Mouse (Mus musculus): ENCODE results near the gene Ppp1cb. TPM values are rescaled to one million over a fixed set of nuclear protein-coding genes. Genes with fewer than 3 reads are reported as not detected.

Ppp1cb gene
- polyA plus RNA-seq, 1 experiment from 2014 or later = 254 TPM

GRCm38 (mm10) chr5:32488044-32488443, 29.4 kb downstream of the Ppp1cb start:
- WGBS = 92% methylated on average over 2 of the region's 2 CpGs
- Histone ChIP-seq H3K4me2 (ENCODE audit: low read length) (no peak overlapping the region), H3K4me1 (ENCODE audit: control insufficient read depth, insufficient read depth, low read length) (no peaks in the 10 kb centered on the region), H3K27me3 (ENCODE audit: control insufficient read depth, insufficient read depth, low read length) (no peaks in the 10 kb centered on the region), H3K9ac (replicated peaks; ENCODE audit: low read length) (no peak overlapping the region), H3K9me3 (ENCODE audit: control insufficient read depth, low read length) (no peaks in the 10 kb centered on the region), H3K36me3 (ENCODE audit: control insufficient read depth, insufficient read depth, low read length) (peaks cover 82% of the 10 kb centered on the region), H3K27ac (replicated peaks; ENCODE audit: low read depth, low read length) (no peak overlapping the region), H3K4me3 (replicated peaks; ENCODE audit: low read depth, low read length) (no peak overlapping the region)
- DNase-seq (no peak), ATAC-seq (ENCODE audit: low FRiP score, low TSS enrichment) (no peak)

GRCm38 (mm10) chr5:32494084-32494700, 35.5 kb downstream of the Ppp1cb start:
- DNase-seq (no peak), ATAC-seq (ENCODE audit: low FRiP score, low TSS enrichment) (no peak)
- Histone ChIP-seq H3K4me3 (replicated peaks; ENCODE audit: low read depth, low read length) (no peak overlapping the region), H3K9ac (replicated peaks; ENCODE audit: low read length) (no peak overlapping the region), H3K27ac (replicated peaks; ENCODE audit: low read depth, low read length) (no peak overlapping the region), H3K4me2 (ENCODE audit: low read length) (no peak overlapping the region), H3K9me3 (ENCODE audit: control insufficient read depth, low read length) (no peaks in the 10 kb centered on the region), H3K4me1 (ENCODE audit: control insufficient read depth, insufficient read depth, low read length) (no peaks in the 10 kb centered on the region), H3K36me3 (ENCODE audit: control insufficient read depth, insufficient read depth, low read length) (peaks cover 30% of the 10 kb centered on the region), H3K27me3 (ENCODE audit: control insufficient read depth, insufficient read depth, low read length) (no peaks in the 10 kb centered on the region)
- 71% methylated on average over 3 of the region's 3 CpGs for WGBS

GRCm38 (mm10) chr5:32508766-32509165, 50.1 kb downstream of the Ppp1cb start:
- Histone ChIP-seq H3K27ac (replicated peaks; ENCODE audit: low read depth, low read length) (no peak overlapping the region), H3K36me3 (ENCODE audit: control insufficient read depth, insufficient read depth, low read length) (0 out of 2 replicates have a peak, but pooled peaks cover 4% of the 10 kb centered on the region), H3K4me2 (ENCODE audit: low read length) (no peak overlapping the region), H3K9me3 (ENCODE audit: control insufficient read depth, low read length) (no peaks in the 10 kb centered on the region), H3K4me1 (ENCODE audit: control insufficient read depth, insufficient read depth, low read length) (no peaks in the 10 kb centered on the region), H3K27me3 (ENCODE audit: control insufficient read depth, insufficient read depth, low read length) (no peaks in the 10 kb centered on the region), H3K9ac (replicated peaks; ENCODE audit: low read length) (no peak overlapping the region), H3K4me3 (replicated peaks; ENCODE audit: low read depth, low read length) (no peak overlapping the region)
- WGBS = 86% methylated on average over 3 of the region's 3 CpGs
- ATAC-seq (ENCODE audit: low FRiP score, low TSS enrichment) = no peak
- no peak for DNase-seq

- Histone ChIP-seq H3K36me3 (ENCODE audit: control insufficient read depth, insufficient read depth, low read length) (no peaks in the 10 kb centered on the region), H3K9me3 (ENCODE audit: control insufficient read depth, low read length) (no peaks in the 10 kb centered on the region), H3K9ac (replicated peaks; ENCODE audit: low read length) (no peak overlapping the region), H3K4me3 (replicated peaks; ENCODE audit: low read depth, low read length) (no peak overlapping the region), H3K27me3 (ENCODE audit: control insufficient read depth, insufficient read depth, low read length) (no peaks in the 10 kb centered on the region), H3K4me1 (ENCODE audit: control insufficient read depth, insufficient read depth, low read length) (no peaks in the 10 kb centered on the region), H3K4me2 (ENCODE audit: low read length) (no peak overlapping the region), H3K27ac (replicated peaks; ENCODE audit: low read depth, low read length) (no peak overlapping the region)
- WGBS = 61% methylated on average over 1 of the region's 1 CpGs
- ATAC-seq (ENCODE audit: low FRiP score, low TSS enrichment) (no peak), DNase-seq (peak; percentile 20)
Measured at GRCm38 (mm10) chr5:32520381-32520780, 61.7 kb downstream of the Ppp1cb start.

GRCm38 (mm10) chr5:32549449-32549848, 90.8 kb downstream of the Ppp1cb start:
- H3K9ac ChIP-seq (replicated peaks; ENCODE audit: low read length) = no peak overlapping the region
- 92% methylated on average over 2 of the region's 2 CpGs for WGBS
- H3K4me2 ChIP-seq (ENCODE audit: low read length) = no peak overlapping the region

GRCm38 (mm10) chr5:32564697-32565096, 106.1 kb downstream of the Ppp1cb start:
- DNase-seq (no peak), ATAC-seq (ENCODE audit: low FRiP score, low TSS enrichment) (no peak)
- Histone ChIP-seq H3K4me1 (ENCODE audit: control insufficient read depth, insufficient read depth, low read length) (no peaks in the 10 kb centered on the region), H3K36me3 (ENCODE audit: control insufficient read depth, insufficient read depth, low read length) (no peaks in the 10 kb centered on the region), H3K9me3 (ENCODE audit: control insufficient read depth, low read length) (no peaks in the 10 kb centered on the region), H3K4me3 (replicated peaks; ENCODE audit: low read depth, low read length) (no peak overlapping the region), H3K27me3 (ENCODE audit: control insufficient read depth, insufficient read depth, low read length) (no peaks in the 10 kb centered on the region), H3K4me2 (ENCODE audit: low read length) (no peak overlapping the region), H3K9ac (replicated peaks; ENCODE audit: low read length) (no peak overlapping the region), H3K27ac (replicated peaks; ENCODE audit: low read depth, low read length) (no peak overlapping the region)
- 87% methylated on average over 1 of the region's 1 CpGs for WGBS

More at GRCm38 (mm10) chr5:32549449-32549848, 90.8 kb downstream of the Ppp1cb start:
- DNase-seq (no peak), ATAC-seq (ENCODE audit: low FRiP score, low TSS enrichment) (no peak)
- Histone ChIP-seq H3K27ac (replicated peaks; ENCODE audit: low read depth, low read length) (no peak overlapping the region), H3K27me3 (ENCODE audit: control insufficient read depth, insufficient read depth, low read length) (no peaks in the 10 kb centered on the region), H3K4me3 (replicated peaks; ENCODE audit: low read depth, low read length) (no peak overlapping the region), H3K36me3 (ENCODE audit: control insufficient read depth, insufficient read depth, low read length) (no peaks in the 10 kb centered on the region), H3K9me3 (ENCODE audit: control insufficient read depth, low read length) (no peaks in the 10 kb centered on the region), H3K4me1 (ENCODE audit: control insufficient read depth, insufficient read depth, low read length) (no peaks in the 10 kb centered on the region)

Other genes starting within 250 kb of the Ppp1cb start
- not detected in 2 replicates for gene Plb1, start 226.1 kb upstream of the Ppp1cb start, polyA plus RNA-seq (2014; fragmentation: Nextera tagmentation; extraction: Ambion mirVana)
- gene Yes1, start 152.3 kb downstream of the Ppp1cb start, polyA plus RNA-seq (2014; fragmentation: Nextera tagmentation; extraction: Ambion mirVana) = 18.0 and 26.5 TPM in 2 replicates